Mouse (Mus musculus) R1 (cell line): ENCODE data around the gene Susd4.

Experiments
- DNase-seq: peaks from one replicate; pipeline ENCODE4 v3.0.0-alpha.2; 2018; ENCODE audit warnings: low read depth, low spot score

The Susd4 gene

DNA sequence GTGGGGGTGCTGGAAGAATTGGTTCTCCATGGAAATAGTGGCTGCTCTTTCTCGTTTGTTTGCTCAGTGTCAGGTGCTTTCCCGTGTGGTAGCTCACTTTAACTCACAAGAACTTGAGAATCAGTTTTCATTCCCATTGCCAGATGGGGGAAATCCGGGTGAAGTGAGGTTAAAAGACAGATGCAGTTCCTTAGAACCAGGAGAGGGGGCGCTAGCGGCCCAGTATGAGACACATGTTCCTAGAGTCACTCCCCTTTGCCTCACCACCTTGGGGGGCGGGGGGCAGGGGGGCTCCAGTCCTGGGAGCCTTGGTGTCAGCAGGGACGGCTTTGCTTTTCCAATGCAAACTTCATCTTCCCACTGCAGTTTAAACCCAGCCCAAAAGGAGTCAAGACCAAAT is 23.4 kb downstream of the Susd4 start:
- DNase-seq = peak; percentile 43

DNA sequence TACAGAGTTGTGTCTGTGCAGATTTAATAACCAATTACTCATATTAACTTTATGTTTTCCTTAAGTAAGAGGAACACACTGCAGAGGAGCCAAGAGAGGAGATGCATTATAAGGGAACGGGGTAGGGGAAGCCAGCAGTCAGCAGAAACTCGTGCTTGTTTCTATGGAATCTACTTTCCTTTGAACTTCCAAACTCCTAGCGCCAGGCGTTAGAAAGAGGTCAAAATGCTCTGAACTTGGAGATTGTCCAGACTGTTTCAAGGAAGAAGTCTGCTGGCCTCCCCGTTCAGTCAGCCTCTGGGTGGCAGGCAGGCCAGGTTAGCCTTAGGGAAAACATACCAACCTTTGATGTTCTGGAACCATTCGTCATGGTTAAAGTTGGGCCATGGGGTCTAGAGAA is 25.2 kb downstream of the Susd4 start:
- DNase-seq = no peak

DNA sequence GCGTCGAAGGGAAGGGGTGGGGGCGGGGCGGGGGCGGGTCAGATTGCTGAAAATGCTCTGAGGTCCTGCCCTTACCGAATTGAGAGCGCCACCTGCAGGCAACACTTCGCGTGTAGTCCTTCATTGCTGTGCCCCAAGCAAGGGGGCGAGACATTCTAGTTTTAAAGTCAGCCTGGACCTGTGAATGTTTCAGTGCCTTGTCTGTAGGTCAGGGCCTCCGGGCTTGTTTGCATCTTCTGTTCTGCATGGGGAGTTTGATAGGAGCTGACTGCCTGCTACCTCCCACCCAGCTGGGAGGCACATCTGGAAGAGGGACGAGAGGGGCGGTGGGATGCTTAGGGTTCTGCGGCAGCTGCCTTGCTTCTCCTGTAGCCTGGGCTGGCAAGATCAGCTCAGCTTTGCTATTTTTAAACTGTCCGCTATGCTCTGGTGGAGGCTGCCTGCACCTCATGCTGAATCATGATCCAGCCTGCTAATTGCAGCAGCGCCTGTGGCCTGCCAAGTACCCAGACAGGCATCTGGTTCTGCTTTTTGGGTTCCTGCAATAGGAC is 28.9 kb downstream of the Susd4 start:
- DNase-seq = peak; percentile 84

DNA sequence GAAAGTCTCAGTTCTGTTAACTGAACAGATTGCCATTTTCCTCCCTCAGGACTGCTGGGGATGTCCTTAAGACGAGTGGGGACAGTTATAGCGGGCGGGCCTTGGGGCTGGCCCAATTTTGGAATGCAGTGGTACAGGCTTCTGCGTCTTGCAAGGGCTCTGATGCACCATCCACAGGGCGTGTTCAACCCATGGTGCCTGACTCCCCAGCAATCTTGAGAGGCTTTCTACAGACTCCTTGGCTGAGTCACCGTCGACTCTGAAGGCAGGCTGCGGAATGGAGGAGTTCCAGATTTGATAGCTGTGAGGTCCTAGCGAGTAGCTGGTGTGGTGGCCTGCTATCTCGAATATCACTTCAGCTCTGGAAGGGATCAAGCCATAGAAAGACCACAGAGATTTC is 30.6 kb downstream of the Susd4 start:
- DNase-seq = no peak

DNA sequence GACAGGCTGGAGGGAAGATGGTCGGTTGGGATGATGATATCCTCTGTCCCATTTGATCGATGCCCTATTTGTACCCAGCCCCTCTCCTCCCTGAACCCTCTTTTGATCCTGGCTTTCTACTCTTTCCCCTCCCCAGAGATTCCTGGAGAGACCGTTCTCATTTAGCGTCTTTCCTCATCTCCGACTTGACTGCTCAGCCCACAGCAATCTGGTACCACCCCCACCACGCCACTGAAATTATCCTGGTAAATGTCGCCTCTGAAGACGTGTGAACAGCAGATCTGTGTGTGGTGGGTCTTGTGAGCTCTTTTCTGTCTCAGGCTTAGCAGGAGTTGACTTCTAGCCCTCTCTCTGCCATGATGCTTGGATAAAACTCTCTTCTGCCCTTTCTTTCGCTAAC is 31.0 kb downstream of the Susd4 start:
- no peak for DNase-seq

DNA sequence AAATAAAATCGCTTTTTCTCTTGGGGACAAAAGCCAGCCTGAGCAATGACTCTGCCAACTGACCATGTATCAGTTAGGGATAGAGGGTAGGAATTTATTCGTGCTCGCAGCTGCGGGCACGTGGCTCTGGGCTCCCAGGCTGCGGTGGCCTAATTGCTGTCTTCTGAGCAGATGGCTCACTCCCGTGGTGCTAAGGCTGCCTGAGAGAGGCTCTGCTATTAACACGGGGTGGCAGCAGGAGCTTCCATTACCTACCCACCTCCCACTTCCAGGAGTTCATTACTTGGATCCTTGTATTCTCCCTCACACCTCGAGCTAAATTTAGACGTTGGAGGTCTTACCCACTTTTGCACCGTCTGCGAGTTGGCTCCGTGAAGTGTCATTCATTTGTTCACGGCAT is 33.4 kb downstream of the Susd4 start:
- no peak for DNase-seq

DNA sequence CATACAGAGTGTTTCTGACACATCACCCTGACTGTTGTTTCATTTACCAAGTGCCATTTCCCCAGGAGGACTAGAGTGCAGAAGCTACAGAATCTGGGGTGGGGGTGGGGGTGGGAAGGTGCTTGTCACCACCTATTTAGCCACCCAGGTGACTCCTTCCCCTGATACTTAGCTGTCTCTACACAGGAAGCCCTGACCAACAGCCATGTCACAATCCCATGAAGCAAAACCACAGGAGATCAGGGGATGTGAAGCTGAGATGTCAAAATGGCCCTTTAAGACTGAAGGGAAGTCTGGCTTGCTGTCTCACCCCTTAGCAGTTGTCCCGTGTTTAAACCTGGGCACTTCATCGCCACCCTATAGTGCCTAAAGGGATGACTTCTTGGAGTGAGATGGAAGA is 37.9 kb downstream of the Susd4 start:
- DNase-seq = no peak

DNA sequence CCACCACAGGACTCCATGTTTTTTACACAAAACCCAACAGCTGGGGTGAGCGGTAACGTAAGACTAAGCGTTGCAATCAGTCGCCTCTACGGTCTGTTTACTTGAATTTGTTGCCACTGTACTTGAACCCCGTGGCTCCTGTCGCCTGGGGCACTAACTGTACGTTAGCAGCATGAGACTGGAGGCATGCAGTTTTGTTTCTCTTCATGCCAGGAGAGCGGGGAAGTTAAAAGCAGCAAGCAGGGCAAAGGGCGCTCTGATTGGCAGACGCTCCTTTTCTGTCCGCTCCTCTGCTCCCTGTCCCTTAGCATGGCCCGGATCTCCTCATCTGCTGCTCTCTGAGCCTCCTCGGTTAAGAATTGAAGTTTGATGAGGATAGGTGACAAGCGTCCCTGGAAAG is 39.2 kb downstream of the Susd4 start:
- no peak for DNase-seq

DNA sequence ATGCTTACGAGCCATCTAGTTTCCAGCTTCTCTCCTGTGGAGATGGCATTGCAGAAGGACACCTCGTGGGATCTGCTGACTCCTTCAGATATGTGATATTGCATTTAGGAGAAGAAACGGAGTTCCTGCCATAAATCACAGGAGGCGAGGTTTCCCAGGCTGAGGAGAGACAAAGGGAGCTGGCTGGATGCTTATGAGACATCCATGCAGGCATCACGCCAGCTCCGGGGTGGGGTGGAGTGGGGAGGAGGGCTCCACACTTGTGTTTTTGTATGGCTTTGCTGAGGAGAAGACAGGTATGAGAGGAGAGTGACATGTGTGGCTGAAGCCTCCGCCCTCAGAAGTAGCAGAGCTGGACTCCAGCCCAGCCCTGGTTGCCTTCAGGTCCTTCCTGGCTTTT is 50.3 kb downstream of the Susd4 start:
- no peak for DNase-seq

DNA sequence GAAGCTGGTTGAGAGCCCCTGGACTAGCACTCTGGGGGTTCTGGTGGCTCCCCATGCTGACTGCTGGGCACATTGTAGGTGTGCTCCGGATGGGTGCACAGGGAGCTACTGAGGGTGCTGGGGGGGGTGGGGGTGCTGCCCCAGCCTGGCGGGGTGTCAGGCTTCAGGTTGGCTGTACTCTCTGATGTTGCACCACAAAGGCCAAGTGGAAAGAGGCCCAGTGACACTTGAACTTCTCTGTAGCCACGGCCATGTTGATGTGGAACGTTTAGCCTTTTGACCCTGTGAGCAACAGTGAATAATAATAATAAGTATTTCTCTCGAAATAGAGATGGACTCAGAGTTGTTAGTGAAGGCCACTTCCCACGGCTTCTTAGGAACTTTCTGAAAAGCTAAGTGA is 50.9 kb downstream of the Susd4 start:
- DNase-seq = no peak

DNA sequence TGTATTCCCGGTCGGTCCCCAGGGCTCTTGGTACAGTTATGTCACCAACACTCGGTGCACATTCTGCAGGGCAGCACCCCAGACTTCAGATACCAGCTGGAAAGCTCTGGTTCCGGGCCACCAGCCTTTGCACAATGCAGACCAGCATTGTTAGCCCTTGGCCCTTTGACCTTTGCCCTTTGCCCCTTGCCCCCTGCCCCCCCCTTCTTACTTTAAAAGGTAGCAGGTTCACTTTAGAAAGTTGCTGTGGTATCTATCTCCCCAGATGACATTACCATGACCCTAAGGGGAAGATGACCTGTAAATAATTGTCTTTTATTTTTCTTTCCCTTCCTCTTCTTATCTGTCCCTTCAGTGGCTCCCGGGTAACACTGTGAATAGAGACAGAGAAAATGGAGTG is 53.4 kb downstream of the Susd4 start:
- no peak for DNase-seq

DNA sequence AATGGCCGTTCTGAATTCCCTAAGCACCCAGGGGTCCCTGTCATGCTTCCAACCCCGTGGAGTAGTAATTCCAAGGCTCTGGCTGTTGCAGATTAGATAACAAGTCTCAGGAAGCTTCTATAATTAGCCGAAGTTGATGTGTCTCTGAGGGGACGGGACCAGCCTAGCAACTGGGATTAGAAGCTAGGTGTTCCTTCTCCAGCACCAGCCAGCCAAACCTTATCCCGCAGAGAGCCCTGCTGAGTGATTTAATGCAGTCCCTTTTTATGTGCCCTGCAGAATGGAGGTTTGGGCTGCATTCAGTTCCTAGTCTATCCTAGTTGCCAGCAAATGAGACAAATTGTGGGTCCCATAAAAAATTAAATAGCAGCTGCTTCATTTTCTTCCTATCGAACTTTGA is 54.0 kb downstream of the Susd4 start:
- DNase-seq = no peak

DNA sequence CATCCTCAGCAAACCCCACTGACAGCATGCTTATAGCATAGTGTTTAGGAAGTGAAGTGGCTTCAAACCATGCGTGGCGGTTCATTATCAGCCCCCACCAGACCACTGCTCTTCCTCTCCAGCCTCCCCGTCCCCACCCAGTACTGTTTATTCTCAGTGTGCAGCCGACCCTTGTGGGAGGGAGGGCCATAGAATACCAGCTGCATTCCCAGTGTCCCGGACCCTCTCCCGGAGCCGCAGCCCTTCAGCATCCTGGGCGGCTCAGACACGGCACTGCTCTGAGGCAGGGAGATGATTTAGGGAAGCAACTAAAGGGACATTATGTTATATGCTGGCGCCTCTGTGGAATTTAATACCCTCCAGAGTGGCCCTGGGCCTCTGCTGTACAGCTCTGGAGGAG is 55.3 kb downstream of the Susd4 start:
- DNase-seq = no peak

DNA sequence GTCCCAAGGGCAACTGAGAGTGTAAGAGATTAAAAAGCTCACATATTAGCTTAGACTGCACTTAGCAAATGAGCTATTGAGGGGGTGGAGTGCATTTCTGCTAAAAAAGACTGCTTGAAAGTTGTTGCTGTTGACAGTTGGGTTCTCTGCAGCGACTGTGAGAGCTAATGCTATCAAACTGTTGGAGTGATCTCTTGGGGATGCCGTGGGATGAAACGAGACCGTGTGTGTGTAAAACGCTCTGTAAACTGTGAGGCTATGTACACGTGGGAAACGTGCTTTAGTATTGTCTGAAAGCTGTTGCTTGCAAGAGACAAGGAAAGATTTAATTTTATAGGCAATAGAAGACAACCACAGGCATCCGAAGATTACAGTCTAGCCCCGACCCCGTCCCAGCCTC is 59.1 kb downstream of the Susd4 start:
- DNase-seq = no peak

DNA sequence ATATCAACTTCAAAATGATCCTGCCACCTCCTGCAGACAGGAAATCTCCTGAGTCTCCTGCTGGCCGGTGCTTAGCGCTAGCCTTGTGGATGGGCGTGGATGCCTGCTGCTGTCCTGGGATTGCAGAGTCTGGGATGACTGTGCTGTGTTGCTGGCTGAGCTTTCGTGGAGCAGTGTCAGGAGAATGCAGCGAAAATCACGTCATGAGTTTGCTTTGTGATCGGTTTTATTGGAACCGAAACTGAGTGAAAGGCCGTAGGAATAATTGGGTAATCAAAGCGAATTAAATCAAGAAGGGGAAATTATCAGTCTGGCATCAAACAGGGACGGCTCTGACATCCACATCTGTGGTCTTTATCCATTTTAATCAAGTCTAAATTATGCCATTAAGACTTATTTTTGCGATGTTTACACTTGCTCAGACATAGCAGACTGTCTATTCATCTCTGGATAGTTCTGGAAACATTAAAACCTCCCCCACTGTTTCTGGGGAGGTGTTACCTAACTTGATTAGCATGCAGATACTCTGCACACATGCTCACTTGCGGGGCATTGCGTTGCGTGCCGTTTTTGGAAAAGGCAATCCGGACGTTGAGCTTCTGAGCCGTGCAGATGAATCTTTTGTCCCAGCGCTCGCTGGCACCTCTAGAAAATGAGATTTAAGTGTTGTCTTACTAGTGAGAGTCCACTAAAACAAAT is 60.2 kb downstream of the Susd4 start:
- no peak for DNase-seq

DNA sequence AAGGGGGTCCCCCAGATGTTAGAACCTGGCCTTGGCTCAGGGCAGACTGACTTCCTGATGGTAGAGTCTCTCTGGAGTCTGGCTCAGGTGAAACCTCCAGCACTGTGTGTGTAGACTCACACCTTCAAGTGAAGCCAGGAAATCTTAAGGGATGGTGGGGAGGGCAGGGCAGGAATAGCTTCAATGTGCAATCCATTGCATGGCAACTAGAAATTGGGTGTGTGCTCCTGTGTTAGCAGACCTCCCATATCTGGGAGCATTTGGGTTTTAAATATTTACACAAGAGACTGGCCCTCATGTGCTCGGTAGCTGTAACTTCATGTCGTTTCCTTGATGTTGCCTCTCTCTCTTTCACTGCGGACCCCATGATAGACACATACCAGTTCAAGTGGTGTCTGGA is 62.9 kb downstream of the Susd4 start:
- no peak for DNase-seq

DNA sequence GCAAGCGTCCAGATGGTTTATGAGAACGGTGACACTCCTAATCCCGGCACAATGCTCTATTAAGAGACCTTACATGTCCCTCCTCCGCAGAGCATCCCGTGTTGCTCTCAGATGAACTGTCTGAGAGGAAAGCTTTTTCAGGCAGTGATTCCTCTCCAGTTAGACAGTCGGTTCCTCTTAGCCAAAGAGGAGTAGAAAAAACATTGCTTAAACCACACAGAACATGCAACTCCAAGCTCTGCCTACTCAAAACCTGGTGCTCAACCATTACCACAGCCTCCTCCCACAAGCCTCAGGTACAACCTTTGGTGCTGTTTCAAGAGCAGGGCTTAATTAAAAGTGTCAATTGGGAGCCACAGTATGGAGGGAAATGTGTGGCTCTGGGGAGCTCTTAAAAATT is 74.4 kb downstream of the Susd4 start:
- DNase-seq = no peak

DNA sequence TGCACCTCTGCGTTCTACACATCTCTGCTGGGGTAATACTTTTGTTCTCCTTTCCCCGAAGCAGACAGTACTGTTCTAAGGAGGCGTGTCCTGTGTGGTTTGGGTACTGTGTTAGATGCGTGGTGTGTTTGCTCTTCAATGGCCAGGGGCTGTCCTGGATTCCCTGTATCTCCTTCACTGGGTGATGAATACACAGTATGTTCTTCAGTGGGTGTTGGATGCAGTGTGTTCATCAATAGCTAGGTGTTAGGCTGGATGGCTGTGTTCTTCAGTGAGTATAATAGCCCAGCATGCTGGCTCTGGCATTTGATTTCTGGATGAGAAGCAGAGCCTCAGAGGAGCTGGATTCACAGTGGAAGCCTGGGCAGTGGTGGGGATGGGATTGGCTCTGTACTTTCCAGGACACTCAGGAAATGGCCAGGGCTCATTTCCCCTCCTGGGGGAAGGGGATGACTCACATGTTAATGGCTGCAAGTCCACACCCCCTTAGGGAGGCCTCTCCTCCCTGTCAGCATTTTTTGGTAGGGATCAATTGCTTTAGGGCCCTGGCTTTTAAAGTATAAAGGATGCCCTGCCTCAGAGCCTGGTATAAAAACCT is 75.8 kb downstream of the Susd4 start:
- DNase-seq = peak; percentile 62

DNA sequence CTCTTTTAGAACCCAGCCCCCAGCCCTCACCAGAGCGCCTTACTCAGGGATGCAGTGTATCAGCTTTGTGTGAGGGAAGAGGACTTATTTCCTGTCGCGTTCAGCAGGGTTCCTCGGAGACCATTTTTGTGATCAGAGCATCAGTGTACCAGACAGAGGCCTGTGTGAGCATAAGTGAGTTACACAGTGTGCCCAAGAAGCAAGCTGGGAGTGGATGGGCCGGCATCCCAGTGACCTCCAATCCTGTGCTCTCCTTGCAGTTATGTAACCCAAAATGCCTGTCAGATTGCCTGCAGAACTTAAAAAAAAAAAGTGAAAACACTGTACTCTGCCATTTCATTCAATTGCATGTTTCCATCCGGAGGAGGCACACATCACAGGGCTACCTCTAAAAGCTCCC is 76.4 kb downstream of the Susd4 start:
- no peak for DNase-seq

DNA sequence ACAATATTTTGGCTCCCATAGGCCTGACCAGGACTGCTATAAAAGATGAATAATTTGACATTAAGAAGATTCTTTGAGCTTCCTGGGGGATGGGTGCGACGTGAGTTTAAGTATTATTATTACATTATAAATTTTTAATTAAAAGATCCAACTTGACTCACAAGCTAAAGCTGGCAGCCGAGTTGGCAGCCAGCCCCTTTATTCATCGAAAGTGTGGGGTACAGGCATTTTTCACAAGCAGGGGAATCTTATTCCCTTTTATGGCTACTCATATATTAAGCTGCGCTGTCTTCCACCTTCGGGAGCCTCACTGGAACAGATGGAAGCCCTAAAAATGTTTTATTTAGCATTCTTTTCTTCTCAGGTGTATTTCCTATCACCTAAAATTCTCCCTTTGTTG is 76.9 kb downstream of the Susd4 start:
- no peak for DNase-seq

DNA sequence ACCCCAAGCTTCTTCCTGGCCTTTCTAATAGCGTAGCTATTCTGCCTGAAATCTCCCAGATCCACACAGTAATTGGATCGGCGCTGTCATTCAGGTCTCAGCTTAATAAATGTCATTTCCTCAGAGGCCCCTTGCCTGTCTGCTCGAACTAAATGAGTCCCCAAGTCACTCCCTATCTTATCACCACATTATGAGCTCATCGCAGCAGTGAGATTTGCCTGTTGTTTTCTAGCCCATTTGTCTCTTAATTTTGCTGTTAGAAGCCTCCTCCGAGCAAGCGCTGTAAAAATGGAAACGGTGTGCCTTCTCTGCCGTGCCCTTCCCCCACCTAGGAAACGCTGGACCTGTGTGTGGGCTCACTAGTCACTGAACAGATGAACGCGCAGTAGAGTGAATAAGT is 85.9 kb downstream of the Susd4 start:
- no peak for DNase-seq

DNA sequence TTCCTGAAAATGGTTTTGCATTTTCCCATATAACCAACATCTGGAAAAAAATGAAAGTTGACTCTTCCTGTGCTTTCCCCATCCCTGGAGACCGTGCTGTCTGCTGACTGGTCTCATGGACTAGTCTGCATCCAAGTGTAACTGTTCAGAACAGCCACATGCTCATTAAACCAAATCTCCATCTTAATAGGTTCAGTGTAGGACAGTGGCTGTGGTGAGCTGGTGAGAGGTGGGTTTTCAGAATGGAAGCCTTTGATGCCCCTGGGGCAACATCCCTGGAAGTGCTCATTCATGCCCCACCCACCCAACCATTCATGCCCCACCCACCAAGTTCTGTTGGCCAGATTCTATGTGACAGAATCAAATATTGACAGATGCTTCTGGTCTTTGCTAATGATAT is 86.4 kb downstream of the Susd4 start:
- peak; percentile 23 for DNase-seq

DNA sequence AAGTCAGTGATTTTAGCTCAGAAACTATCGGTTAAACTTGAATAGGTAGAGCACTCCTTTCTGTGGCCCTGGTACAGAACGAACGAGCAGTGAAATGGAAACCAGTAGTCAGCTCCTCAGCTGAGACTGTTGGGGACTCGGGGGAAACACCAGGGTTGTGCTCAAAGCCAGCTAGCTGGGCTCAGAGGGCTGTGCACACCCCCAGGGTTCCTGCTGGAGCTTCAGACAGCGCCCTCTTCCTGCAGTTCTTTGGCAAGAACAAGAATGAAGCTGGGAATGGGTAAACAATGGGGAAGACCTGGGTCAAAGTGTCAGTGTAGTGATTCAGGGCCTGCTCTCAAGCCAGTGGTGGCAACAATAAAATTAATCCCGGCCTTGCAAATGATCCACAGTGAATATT is 88.5 kb downstream of the Susd4 start:
- DNase-seq = peak; percentile 57

DNA sequence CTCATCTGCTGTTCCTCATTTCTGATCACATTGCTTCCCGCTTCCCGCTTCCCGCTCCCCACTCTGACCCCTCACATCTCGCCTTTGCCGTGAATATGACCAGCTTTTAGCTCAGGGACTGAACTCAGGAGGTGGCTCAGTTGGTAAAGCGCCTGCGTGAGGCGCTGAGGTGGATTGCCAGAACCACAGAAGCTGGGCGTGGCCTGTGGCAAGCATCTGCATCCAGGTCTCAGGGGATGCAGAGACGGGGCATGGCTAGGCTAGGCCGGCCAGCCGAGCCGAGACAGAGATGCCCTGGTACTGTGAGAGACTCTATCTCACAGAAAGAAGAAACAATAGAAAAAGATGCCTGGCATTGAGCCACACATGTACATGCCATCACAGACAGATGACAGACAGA is 93.0 kb downstream of the Susd4 start:
- DNase-seq = peak; percentile 20
